Mouse (Mus musculus) left cerebral cortex, postnatal 14 days (tissue): ENCODE measurements around the gene Pros1. TPM values are rescaled to one million over a fixed set of nuclear protein-coding genes. Genes with fewer than 3 reads are reported as not detected.

Experiments used
- DNase-seq, 2 experiments: peaks; one replicate each; pipeline ENCODE4 v3.0.0; 2021 to 2022; ENCODE audit warnings: low spot score in 2 of 2, mixed read lengths in 1 of 2
- intact Hi-C: fragments of 180-260 bp; cut with DNase I; formaldehyde crosslinking; loops from one replicate; pipeline ENCODE4 v1.15.1; 2025
- total RNA-seq, 2 experiments: library from RNA; stranded (reverse); gene quantifications; 2 replicates each; pipeline ENCODE4 v1.2.3; 2021

Gene Pros1
- total RNA-seq, 2 experiments from 2014 or later, result 9.6 to 10.3 TPM

DNA sequence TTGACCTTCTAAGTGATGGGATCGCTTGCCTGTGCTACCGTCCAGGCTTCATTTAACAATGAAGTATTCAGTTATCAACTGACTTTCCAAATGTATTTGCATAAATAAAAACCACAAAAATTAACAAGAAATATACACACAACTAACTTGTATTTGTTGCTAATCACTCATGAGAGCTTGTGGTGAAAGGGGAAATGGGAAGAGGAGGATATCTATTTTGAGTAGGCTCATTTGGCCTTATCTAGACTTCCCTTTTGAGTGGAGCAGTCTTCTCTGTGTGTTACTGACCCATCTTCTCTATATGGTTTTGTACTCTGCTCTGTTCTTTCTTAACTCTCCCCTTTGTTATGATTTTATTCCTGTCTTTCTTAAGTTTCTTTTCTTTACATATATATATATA, 2.2 kb downstream of the Pros1 start:
- DNase-seq, result no peak
- intact Hi-C loops, result no loop called here

DNA sequence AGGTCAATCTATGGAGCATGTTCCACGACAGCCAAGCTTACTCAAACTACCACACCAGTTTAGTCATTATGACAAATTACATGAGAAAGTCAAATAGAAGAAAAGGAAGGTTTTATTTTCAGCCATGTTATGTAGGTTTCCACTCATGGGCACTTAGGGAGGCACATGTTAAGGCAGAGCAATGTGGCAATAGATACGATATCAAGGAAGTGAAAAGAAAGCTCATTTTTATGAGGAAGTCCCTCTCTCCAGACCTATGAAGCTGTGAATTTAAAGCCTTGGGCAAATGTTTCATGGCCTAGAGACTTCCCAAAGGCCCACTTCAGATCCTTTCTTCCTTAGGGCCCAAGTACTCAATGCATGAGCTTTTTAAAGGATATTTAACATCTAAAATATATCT, 3.4 kb downstream of the Pros1 start:
- no peak for DNase-seq
- intact Hi-C loops, result no loop called here

DNA sequence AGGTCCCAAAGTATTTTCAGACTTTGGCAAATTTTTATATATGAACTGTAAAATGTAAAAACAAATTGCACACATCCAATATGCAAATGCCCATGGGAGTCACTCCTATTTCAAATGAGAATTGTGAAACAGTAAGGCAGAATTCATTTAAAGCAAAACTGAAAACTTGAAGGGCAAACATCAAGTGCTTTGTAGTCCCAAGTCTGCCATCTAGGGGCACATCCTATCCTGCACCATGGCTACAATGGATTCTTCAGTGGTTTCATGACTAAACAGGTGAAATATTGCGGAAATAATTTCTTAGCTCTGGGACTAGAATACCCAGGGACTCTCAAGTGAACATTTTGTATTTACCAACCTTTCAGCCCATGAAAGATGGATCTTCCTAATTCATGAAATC, 3.9 kb downstream of the Pros1 start:
- intact Hi-C loops, result no loop called here
- DNase-seq, result peak in 1 of 2 experiments; percentile 34

DNA sequence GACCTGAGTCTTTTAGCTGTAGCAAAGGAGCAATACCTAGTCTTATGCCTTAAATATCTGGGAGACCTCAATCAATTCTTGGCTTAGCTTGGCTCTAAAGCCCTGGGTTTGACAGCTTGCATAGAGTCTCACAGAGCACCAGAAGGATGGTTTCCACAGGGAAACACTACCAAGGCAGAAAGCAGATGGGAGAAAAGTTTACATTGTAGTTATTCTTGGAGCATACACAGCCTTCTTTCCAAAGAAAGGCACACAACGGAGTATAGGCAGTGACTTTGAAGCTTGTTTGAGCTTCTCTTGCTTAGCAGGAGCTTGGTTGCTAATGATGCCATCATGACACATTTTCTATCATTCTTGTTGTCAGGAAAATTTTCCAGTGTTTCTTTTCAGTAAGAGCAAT, 6.0 kb downstream of the Pros1 start:
- DNase-seq, result no peak
- intact Hi-C loops, result no loop called here

DNA sequence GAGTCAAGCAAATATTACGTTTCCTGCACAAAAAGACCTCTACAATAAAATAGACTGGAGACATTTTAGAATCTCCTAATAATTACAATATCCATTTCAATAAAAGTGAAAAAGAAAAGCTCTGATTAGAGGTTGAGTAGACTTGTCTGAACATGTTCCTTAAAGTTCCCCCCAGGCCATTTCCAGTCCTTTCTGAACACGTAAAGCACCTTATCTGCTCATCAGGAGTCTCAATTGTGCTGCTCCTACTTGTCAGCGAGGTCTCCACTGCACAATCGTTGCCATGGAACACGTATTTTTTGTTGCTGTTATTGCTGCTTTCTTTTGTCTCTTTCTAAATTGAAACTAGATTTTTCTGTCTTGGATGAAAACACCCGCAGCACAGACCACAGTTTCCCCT, 7.3 kb downstream of the Pros1 start:
- DNase-seq, result no peak
- intact Hi-C loops, result no loop called here

DNA sequence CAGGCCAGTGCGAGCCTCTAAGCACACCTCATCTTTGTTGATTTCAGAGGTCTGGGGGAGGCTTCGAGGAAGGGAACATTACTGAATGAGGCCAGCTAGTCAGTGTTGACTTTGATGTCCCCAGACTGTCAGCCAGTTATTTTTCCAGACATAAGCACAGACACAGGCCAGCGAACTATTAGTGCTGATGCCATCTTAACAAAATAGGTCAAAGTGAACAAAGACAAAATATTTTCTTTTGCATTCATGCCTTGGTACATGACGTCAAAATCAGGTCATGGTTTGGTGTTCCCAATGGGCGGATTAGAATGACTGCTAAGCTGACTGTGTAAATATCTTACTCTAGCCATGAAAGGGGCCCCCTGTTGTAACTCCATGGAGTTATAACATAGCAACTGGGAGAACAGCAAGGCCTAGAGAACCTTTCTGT, 18.6 kb downstream of the Pros1 start:
- intact Hi-C loops, result no loop called here
- no peak for DNase-seq

DNA sequence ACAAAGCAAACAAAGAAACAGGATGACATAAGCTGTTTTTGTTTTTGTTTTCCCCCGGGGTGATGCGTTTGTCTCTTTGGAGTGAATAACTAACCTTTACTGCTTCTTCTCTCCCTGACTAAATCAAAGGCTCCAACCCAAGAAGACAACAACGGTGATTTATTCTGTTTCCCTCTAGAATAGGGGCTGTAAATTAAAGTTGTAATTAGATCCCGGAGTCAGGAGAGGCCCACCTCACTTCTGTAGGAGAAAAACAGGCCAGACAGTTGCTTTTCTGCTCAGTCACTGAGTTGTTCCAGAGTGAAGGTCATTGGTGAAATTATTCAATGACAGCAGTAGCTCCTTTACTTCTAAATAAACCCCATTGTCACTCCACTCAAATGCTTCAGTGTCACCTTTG, 19.1 kb downstream of the Pros1 start:
- no peak for DNase-seq
- intact Hi-C loops, result no loop called here

DNA sequence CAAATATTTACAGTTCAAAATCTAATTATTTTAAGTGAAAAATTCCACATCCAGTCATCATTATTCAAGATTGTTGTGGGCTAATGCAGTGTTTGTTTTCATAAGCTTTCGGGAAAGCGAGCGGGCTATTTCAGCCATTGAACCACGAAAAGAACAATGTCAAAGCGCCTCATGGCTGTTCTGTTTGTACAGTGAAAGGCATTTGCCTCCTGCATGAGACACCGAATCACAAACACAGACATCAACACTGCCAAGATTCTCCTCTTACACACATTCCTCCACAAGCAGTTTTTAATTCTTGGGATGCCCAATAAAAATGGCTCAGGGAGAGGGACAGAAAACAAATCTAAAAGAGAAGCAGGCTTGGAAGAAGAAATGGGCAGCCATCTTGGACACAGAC, 20.0 kb downstream of the Pros1 start:
- intact Hi-C loops, result no loop called here

DNA sequence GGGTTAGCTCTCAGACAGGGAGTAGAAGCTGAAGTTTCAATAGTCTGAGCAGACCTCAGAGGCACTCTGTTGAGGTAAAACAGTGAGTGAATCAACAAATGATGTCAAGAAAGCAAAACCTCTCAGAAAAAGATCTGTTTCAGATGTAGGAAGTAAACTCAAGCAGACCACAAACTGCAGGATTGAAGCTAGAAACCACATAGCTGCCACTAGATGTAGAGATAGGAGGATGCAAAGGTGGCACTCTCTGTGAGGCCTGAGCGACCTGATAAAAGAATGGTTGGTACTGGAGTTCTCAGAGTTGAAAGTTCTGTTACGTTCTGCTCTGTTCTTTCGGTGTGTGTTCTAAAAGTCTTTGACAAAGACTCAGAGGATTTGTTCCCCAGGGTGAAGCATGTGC, 41.7 kb downstream of the Pros1 start:
- DNase-seq, result no peak
- intact Hi-C loops, result no loop called here

More for the DNA sequence above, 20.0 kb downstream of the Pros1 start:
- DNase-seq, result no peak

DNA sequence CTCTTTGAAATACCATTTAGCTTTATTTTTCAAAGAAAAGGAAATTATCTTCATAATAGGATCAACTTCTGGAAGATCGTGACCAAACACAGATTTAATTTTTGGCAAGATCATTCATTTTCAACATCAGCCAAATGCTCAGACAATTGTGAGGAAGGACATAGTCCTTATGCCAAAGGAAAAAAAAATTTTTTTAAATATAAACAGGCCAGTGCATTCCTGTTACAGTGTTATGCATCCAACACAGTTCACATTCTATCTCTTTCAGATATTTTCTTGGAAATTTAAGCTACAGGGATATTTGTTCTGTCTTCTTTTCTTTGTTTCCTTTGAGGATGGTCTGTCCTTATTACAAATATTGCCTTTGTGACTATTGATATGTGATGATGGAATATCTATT, 57.3 kb downstream of the Pros1 start:
- no peak for DNase-seq
- intact Hi-C loops, result no loop called here

DNA sequence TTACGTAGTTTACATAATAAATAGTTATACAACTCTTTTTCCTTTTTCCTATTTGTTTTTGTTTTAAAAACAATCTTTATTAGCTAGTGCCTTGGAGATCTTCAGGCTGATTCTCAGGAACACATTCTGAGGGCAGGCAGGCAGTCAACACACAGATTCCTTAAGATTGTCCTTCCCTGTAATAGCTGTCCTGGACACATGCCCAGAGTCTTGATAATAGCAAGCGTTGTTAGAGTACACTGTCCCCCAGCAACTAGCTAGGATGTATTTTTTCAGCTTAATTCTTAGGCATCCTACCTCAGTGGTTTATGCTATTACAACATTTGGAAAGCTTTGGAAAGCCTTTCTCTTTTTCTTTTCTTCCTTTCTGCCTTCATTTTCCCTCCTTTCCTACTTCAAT, 58.1 kb downstream of the Pros1 start:
- intact Hi-C loops, result no loop called here
- no peak for DNase-seq

DNA sequence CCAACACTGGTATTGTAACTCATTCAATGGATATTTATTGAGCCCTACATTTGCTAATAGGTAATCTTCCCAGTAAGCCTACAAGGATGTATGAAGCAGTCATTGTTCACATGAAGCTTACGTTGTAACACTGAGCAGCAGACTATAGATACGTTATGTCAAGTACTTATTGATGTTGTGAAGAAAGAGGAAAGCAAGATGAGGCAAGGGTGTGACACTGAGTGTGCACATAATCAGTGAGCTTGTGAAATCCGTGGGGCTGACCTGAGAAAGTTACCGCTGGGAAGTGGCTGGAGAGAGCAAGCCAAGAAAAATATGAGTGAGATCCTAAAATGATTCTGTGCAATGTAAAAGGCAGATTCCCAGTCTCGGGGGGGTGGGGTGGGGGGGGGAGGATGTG, 61.4 kb downstream of the Pros1 start:
- no peak for DNase-seq
- intact Hi-C loops, result no loop called here

DNA sequence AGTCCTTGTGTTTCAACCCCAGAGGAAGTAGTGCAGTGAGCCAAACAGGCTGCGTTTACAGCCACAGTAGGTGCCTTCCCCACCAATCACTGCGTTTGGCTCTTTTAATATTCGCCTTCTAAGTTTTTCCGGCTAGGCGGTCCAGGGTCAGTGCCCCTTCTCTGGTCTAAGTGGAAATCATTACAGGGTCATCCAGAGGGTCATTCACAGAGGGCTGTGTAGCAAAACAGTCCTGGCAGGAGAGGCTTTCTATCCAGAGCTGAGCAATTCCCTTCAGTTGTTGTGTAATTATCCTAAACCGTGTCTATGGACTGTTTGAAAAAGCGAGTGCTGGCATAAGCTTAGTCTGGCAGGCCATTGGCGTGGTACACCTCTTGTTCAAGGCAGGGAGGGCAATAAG, 68.1 kb downstream of the Pros1 start:
- no peak for DNase-seq
- intact Hi-C loops, result no loop called here

DNA sequence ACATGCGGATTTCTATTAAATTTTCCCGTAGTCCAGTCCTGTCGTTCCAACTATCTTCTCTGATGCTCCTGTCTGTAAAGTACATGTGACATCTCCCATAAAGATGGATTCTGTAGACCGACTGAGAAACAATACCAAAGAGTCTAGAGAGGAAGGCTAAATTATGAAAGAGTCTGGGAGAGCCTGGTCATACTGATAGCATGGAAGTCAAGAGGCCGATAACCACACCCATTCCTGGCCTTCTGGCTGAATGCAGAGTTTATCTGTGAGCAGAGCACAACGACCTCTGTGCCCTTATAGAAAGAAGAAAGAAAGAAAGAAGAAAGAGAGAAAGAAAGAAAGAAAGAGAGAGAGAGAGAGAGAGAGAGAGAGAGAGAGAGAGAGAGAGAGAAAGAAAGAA, 77.2 kb downstream of the Pros1 start:
- no peak for DNase-seq
- intact Hi-C loops, result no loop called here

DNA sequence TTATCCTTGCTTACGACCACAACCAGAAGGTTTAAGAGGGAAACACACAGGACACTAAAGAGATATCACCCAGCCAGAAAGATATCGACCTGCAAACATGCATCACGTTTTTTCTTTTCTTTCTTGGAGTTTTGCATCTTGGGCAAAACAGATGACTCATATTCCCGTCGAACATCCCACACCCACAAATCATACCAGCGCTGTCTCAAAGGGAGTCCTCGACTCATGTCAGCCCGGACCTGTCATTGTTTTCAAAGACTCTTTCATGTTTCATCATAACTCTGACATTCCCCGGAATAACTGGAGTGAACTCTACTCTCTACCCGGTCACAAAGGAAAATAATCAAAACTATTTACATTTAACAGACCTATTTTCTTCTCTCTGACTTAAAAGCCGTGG, 82.2 kb downstream of the Pros1 start:
- no peak for DNase-seq
- intact Hi-C loops, result no loop called here

DNA sequence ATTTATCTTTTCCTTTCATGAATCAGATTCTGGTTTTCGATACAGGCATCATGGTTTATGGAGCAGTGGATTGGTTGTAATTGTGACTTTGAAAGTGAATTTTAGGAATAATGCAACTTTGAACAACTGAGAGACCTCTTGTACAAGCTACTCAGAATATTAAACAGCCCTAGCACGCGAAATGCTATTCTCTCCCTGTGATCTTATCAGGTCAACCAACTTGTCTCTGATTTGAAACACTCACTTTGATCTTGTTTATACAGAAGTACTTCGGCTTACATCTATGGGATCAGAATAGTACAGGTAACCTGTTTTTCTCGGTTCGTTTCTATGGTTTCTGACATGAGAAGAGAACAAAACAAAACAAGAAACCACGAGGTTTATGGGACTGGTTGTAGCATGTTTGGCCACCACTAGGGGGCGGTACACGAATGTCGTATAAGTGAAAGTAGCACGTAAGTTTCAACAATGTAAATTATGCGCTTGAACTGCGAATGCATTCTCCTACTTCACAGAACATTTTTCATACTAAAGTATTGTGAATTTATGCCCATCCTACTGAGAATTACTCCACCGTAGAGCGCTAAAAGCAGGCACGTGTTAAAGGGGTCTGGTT, 86.4 kb downstream of the Pros1 start:
- DNase-seq, result peak; percentile 70 to 81
- intact Hi-C loops, result loop anchor here (5.0 kb wide), 1 partner anchor 1807 kb away; no protein-coding TSS in a partner anchor

DNA sequence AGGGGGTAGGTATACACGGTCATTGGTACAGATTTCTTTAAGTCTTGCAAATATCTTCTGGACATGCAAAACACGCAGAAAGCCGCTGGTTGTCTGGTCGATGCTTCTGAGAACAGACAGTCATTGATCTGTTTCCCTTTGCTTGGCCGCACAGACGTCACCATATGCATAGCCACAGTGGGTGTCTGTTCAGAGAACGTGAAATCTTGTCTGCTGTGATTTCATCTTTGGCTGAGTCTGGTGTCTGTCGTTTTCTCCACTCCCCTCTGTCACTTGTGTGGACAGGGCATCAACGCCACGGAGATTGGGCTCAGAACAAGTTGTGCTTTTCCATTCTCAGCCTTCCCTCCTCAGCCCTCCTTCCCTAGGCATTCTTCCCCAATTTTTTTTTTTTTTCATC, 87.7 kb downstream of the Pros1 start:
- DNase-seq, result no peak
- intact Hi-C loops, result loop anchor here (5.0 kb wide), 1 partner anchor 1806 kb away; no protein-coding TSS in a partner anchor

DNA sequence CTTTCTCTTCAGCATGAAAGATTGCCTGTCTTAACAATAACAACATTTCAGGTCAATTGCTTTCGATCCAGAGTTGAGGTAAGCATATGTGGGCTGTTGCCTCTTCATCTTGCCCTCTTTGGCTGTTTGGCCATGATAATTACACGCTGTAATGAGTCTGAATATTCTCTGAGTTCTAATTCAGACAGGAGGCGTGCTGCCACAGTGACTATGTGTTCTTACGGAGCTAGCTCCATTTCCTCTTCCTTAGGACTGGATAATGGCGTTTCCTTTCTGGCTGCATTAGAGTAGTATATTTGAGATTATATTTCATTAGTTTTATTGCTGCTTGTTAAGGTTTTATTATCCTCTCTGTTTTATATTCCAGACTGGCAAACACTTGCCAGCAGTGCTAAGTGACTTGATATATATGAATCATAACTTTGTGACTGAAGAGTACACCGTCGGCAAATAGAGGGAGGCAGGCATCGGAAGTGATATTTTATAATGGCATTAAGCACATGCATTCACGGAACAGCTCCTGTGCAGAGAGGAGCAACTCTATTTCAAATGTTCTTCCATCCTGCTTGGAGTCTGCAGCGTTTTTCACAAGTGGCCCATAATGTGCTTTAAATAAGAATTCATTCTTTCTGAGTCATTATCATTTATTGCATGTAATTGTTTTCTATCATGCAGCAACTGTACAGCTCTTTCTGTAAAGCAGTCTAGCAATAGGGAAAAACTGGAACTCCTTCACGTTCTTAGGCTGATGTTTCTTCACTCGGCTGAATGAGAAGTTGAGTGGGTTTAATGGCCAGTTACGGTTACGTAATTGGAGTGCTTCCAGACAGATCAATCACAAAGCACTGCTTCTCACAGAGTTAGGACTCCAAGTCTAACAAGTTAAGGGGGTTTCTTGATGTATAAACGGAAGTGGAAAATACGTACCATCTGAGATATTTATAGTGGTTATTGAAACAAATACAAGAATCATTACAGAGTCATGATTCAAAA, 88.6 kb downstream of the Pros1 start:
- intact Hi-C loops, result loop anchor here (5.0 kb wide), 1 partner anchor 1805 kb away; no protein-coding TSS in a partner anchor
- no peak for DNase-seq

DNA sequence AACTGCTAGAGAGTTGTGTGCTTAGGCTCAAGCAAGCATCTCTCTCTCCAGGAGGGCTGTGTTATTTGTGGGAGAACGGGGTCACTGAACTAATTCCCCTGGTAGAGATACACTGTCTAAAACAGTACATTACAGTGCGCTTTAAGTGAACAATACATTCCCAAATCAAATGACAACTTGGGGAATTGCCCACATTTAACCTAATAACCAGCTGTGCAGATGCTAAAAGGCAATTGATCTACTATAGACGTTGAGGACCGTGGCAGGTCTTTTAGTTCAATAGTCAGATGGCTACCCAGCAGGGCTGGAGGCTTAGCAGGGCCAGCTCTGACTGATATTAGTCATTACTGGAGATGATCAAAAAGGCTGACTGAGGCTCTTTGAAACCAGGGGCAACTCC, 104.4 kb downstream of the Pros1 start:
- intact Hi-C loops, result loop anchor here (5.0 kb wide), 1 partner anchor 854 kb away; no protein-coding TSS in a partner anchor
- no peak for DNase-seq

DNA sequence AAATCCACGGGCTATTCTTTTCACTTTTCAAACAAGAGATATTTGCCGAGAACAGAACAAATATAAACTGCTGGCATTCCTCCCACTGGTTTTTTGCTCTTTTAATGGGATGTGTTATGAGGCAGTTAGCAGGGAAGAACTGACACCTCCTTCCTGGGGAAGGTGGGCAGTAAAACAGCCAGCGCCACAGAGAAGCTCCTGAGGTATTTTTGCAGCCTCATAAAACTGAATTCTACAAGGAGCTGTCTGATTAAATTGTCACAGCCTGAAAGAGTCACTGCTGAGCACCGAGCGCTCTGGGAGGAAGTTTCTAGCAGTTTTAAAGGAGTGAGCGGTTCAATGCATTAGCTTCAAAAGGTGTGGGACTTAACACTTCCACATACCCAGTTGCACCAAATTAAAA, 110.3 kb downstream of the Pros1 start:
- intact Hi-C loops, result no loop called here
- DNase-seq, result peak; percentile 56 to 58
